Mouse (Mus musculus): ENCODE measurements at regions not wholly inside any gene's neighbourhood (a gene's known extent, or its start where the extent isn't known, plus 50 kb on each side); places are given as distances from the start of the nearest gene placed in this dataset.
"Not testable (repeated sequence)": the region's sequence is repeated elsewhere in the genome, so short reads cannot be mapped to it uniquely, and the experiment has no call there.

GRCm38 (mm10) chr17:4024384-4024783 is 328.3 kb upstream of the Nox3 start:
- peak; percentile 16 for DNase-seq (ENCODE audit: low spot score)

GRCm38 (mm10) chr17:4029202-4029601 is 333.1 kb upstream of the Nox3 start:
- no peak for DNase-seq (ENCODE audit: low spot score)

- no peak for DNase-seq (ENCODE audit: low spot score)
Observed at GRCm38 (mm10) chr17:4034816-4035360, 338.8 kb upstream of the Nox3 start.

DNA sequence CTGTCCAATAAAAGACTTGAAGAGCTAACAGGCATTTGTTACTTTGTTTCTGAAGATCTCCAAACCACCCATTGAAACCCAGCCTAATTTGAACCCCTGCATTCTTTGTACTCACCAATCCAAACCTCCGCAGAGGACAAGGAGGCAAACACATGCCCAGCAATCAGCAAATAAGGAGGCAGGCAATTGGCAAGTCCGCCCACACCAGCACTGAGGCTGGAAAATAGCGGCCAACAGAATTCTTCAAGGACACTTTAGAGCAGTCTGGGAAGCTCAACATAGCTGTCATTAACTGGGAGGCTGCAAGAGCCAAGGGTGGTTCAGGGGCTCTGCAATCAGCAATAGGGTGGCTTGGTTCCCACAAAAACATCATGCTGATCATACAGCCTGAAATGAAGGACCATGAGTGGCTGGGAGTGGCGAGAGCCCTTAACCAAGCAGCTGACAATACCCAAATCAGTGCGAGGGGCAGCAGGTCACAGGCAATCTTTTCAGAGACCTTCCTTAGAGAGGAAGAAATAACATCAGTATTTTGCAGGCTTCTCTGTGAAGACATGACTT is 344.1 kb upstream of the Nox3 start:
- peak; percentile 6 for DNase-seq (ENCODE audit: low spot score)

GRCm38 (mm10) chr17:4060186-4060585 is 364.1 kb upstream of the Nox3 start:
- DNase-seq (ENCODE audit: low spot score) = not testable (repeated sequence)

GRCm38 (mm10) chr17:4073381-4073780 is 377.3 kb upstream of the Nox3 start:
- no peak for DNase-seq (ENCODE audit: low spot score)

DNA sequence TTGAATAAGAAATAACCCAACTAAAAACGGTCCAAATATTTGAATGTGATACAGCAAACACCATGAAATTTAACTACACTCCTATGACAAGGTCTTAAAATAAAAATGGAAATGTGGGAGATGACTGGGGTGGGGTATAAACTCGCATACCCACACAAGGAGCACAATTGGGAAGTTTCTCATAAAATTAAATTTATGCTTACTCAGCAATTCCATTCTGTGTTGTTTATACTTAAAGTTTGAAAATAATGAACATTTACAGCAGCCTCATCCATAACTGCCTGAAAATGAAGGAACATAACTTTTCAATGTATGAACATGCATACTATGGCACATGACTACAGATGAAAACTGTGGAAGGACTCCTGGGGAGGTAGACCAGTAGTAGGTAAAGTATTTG is 384.5 kb upstream of the Nox3 start:
- no peak for DNase-seq (ENCODE audit: low spot score)

- no peak for DNase-seq (ENCODE audit: low spot score)
Observed at GRCm38 (mm10) chr17:4094621-4095020, 398.6 kb upstream of the Nox3 start.

DNA sequence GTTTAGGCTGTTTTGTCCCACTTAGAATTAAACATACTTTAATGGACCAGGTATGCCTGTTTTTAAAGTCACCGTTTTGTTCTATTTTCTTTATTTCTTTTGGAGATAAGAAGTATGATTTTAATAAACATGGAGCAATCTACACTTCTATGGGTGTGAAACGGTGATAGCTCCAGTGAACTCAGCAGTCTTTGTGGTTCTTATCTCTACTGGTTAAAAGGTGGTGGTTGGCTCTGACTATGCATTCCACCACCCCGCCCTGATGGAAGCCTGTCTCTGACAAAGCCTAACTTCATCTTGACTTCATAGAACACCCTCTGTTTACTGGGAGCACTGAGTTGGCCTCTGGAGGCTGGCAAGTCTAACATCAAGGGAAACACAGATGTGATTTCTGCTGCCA is 407.3 kb upstream of the Nox3 start:
- DNase-seq (ENCODE audit: low spot score) = no peak

- DNase-seq (ENCODE audit: low spot score) = no peak
Observed at GRCm38 (mm10) chr17:4109263-4109662, 413.2 kb upstream of the Nox3 start.

DNA sequence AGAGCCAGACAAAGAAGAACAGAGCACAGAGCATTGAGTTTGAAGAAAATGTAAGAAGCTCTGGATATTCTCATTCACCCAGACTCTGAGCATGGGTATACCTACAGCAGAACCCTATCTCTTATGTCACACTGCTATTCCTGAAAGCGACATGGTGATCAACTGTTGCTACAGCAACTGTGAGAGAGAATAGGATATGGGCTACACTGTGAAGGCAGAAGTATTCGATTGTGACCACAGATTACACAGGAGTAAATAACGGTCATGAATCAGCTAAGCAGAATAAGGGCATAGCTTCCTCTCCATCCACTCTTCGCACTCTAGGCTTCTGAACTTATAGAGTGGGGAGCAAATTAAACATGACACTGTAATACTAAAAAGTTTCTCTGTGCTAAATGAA is 417.0 kb upstream of the Nox3 start:
- DNase-seq (ENCODE audit: low spot score) = no peak

- DNase-seq (ENCODE audit: low spot score) = no peak
Observed at GRCm38 (mm10) chr17:4116476-4116875, 420.4 kb upstream of the Nox3 start.

- no peak for DNase-seq (ENCODE audit: low spot score)
Observed at GRCm38 (mm10) chr17:4133678-4134077, 437.6 kb upstream of the Nox3 start.

DNA sequence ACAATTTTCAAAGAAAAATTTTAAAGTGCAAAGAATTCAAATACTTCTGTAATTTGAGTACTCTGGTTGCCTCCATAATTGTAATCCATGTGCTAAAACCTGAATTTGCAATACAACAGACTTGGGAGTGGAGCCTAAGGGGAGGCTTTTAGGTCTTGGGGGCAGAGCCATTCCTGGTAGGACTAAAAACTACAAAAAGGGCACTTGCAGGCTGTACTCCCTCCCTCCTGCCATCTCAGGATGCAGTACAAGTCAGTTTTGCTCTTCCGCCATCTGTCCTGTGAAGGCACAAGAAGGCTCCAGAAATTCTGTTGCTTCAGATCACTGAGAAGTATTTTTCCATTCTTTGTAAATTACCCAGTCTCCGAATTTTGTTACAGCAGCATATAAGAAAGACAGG is 467.4 kb upstream of the Nox3 start:
- DNase-seq (ENCODE audit: low spot score) = no peak

DNA sequence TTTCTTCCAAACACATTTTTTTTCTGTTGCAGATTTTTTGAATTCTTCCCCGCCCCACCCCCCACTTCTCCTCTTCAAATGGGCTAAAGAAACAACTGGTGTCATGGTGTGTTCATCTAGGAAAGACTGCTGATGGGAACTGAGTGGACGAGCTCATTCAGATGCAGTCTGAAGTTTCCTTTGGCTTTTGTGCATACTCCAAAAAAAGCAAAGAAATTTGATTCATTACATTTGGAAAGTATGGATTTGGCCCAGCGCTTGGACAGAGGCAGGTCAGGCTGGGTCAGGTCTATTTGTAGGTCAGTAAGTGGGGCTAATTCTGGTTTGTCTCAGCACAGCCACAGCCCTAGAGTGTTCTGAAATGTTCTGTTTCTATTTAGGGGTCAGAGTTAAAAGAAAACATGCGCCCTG is 477.9 kb upstream of the Nox3 start:
- DNase-seq (ENCODE audit: low spot score) = peak; percentile 63

DNA sequence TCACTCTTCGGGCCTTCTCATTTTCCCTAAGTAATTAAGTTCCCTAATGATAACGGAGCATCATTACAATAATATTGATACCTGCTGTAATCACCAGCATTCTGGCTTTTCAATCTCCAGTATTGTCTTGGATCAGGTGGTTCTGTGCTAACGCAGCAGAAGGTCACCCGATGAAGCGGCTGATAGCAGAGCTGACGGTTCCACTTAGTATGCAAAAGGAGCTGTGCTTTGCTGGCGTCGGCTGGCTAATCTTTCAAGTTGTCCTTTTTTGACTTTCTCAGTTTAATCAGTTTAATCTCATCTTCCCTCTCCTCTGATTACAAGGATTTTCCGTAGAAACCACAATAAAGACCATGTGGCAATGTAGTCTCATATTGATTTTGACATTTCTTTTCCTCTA is 478.9 kb upstream of the Nox3 start:
- no peak for DNase-seq (ENCODE audit: low spot score)

DNA sequence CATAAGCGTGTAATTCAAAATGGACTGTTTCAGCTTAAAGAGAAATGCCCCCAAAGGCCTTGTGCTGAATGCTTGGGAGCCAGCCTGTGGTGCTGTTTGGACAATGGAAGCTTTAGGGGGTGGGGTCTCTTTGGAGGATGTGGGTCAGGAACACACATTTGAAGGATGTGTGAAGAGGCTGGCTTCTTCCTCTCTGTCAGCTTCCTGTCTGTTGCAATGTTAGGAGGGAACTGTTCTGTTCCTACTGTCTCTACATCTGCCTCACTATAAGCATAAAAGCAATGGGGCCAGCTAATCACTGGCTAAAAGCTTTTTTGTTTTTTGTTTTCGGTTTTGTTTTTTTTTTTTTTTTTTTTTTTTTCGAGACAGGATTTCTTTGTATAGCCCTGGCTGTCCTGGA is 480.5 kb upstream of the Nox3 start:
- DNase-seq (ENCODE audit: low spot score) = no peak

GRCm38 (mm10) chr17:4177485-4178150 is 481.6 kb upstream of the Nox3 start:
- no peak for DNase-seq (ENCODE audit: low spot score)

DNA sequence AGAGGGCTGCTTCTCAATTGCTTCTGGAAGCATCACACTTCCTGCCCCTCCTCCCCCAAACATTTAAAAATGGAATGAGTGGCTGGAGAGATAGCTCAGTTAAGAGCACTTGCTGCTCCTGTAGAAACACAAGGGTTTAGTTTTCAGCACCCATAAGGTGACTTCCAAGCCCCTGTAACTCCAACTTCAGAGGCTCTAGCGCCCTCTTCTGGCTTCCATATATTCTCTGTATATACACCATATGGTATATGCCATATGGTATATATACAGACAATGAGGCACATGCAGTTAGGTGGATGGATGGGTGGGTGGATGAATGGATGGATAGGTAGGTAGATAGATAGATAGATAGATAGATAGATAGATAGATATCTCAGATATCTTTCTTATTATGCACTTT is 483.2 kb upstream of the Nox3 start:
- no peak for DNase-seq (ENCODE audit: low spot score)

- DNase-seq (ENCODE audit: low spot score) = no peak
Observed at GRCm38 (mm10) chr17:4182106-4182505, 486.0 kb upstream of the Nox3 start.

- no peak for DNase-seq (ENCODE audit: low spot score)
Observed at GRCm38 (mm10) chr17:4186802-4187201, 490.7 kb upstream of the Nox3 start.

GRCm38 (mm10) chr17:4187606-4188005 is 491.5 kb upstream of the Nox3 start:
- no peak for DNase-seq (ENCODE audit: low spot score)

DNA sequence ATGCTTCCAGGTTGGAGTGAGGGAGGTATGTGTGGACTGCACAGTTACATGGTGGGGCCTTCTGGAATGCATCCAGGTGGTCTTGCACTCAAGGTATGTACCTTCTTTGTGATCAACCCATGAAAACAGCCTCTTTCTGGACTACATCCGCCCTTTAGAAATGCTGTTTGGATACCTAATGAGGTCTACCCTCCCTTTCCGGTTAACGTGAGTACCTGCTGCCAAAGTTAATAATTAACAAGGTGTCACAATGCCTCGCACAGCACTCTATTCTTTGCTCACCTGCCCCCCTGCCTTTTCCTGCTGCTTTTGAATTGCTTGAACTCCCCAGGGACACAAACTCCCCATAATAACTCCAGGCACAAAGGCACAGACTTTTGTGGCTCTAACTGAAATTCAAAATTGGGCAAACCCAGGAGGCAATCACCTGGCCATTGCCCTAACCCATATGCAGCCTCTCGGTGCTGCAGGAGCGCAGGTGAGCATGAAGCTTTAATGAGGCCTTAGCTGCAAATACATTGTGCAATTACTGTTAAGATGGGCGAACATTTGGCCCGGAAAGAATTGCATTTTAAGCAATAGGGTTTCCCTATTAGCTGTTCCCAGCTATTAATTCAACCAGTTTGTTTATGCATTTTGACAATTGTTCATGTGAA is 500.9 kb upstream of the Nox3 start:
- DNase-seq (ENCODE audit: low spot score) = peak; percentile 34
